Mouse (Mus musculus): ENCODE data around the gene Cc2d2b. TPM values are rescaled to one million over a fixed set of nuclear protein-coding genes. Genes with fewer than 3 reads are reported as not detected.

Gene Cc2d2b
- polyA plus RNA-seq, 1 experiment from 2014 or later = not detected

DNA sequence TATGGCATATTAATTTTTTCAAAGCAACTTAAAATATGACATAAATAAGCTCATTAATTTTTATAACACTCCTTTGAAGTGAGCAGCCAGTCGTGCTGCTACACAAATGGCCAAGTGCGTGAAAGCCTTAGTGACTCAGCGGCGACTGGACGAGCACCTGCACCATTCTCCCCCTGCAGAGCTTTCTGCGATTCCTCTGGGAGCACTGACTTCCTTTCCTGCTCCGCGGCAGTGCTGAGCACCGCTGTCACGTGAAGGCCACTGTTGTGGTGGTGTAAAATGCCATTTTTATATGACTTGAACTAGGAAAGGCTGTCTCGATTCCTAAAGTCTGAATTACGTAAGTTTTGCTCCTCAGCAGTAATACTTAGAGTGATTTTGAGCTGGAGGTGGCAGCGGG is 93.0 kb downstream of the Cc2d2b start:
- Histone ChIP-seq H3K9me3 (no peaks in the 10 kb centered on the region), H3K27me3 (replicated peaks) (no peaks in the 10 kb centered on the region), H3K9ac (no peak overlapping the region), H3K4me2 (no peak overlapping the region), H3K4me1 (no peaks in the 10 kb centered on the region), H3K27ac (no peak overlapping the region), H3K4me3 (no peak overlapping the region), H3K36me3 (replicated peaks) (peaks cover 57% of the 10 kb centered on the region)
- ATAC-seq (replicated peaks) = no peak
- 89% methylated on average over 13 of the region's 13 CpGs for WGBS

GRCm38 (mm10) chr19:40844731-40845130 is 96.2 kb downstream of the Cc2d2b start:
- no peak overlapping the region for H3K9ac ChIP-seq
- H3K4me2 ChIP-seq = no peak overlapping the region
- H3K4me1 ChIP-seq = no peaks in the 10 kb centered on the region
- H3K4me3 ChIP-seq = no peak overlapping the region
- H3K27me3 ChIP-seq (replicated peaks) = no peaks in the 10 kb centered on the region
- H3K36me3 ChIP-seq (replicated peaks) = peaks cover 55% of the 10 kb centered on the region
- ATAC-seq (replicated peaks) = no peak
- WGBS = 85% methylated on average over 13 of the region's 13 CpGs
- H3K27ac ChIP-seq = no peak overlapping the region
- H3K9me3 ChIP-seq = no peaks in the 10 kb centered on the region

GRCm38 (mm10) chr19:40849391-40849790 is 100.8 kb downstream of the Cc2d2b start:
- H3K9me3 ChIP-seq = no peaks in the 10 kb centered on the region
- H3K27me3 ChIP-seq (replicated peaks) = no peaks in the 10 kb centered on the region
- no peak overlapping the region for H3K4me3 ChIP-seq
- WGBS = 78% methylated on average over 12 of the region's 12 CpGs
- no peaks in the 10 kb centered on the region for H3K4me1 ChIP-seq
- peaks cover 44% of the 10 kb centered on the region for H3K36me3 ChIP-seq (replicated peaks)
- ATAC-seq (replicated peaks) = no peak
- no peak overlapping the region for H3K4me2 ChIP-seq
- H3K27ac ChIP-seq = no peak overlapping the region
- no peak overlapping the region for H3K9ac ChIP-seq

DNA sequence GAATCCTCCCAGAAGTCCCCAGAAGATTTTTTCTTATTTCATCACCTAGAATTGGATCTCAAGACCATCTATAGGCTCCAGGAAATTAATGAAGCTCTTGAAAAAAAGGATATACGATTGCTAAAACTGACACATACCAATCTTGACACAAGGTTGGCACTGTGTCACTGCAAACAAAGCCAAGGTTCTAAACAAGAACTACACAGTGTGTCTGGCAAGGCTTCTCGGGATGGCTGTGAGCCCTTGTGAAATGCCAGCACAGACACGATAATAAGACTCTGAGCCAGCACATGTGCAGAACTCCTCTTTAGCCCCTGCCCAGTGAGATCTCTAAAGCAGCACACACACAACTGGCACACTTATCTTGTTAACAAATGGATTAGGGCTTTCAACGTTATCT is 111.0 kb downstream of the Cc2d2b start:
- Histone ChIP-seq H3K4me1 (no peaks in the 10 kb centered on the region), H3K9ac (no peak overlapping the region), H3K4me2 (no peak overlapping the region), H3K36me3 (replicated peaks) (no peaks in the 10 kb centered on the region), H3K9me3 (no peaks in the 10 kb centered on the region), H3K27me3 (replicated peaks) (peaks cover 7% of the 10 kb centered on the region; the same call in 1 of the 2 replicates), H3K4me3 (no peak overlapping the region), H3K27ac (no peak overlapping the region)
- ATAC-seq (replicated peaks) = no peak
- 62% methylated on average over 4 of the region's 4 CpGs for WGBS

DNA sequence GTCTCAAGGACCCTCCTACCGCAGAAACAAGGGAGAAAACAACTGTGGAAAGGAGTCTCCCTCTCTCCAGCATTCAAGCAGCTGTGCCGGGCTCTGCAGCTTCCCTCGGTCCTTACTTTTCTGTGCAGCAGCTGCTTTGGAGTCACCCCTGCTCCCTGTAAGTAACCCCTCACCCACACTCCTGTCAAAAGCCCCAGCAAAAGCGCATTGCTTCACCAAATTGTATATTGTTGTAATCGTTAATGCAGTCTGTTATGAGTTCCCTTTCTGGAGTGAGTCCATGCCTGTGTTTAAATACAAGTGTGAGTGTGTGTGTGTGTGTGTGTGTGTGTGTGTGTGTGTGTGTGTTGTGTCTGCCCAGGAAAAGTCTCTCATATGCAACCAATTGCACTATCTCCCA is 119.7 kb downstream of the Cc2d2b start:
- Histone ChIP-seq H3K4me3 (no peak overlapping the region), H3K27me3 (replicated peaks) (peaks cover 28% of the 10 kb centered on the region), H3K27ac (no peak overlapping the region), H3K9me3 (no peaks in the 10 kb centered on the region), H3K36me3 (replicated peaks) (no peaks in the 10 kb centered on the region), H3K9ac (no peak overlapping the region), H3K4me1 (no peaks in the 10 kb centered on the region), H3K4me2 (no peak overlapping the region)
- 42% methylated on average over 5 of the region's 5 CpGs for WGBS
- no peak for ATAC-seq (replicated peaks)

DNA sequence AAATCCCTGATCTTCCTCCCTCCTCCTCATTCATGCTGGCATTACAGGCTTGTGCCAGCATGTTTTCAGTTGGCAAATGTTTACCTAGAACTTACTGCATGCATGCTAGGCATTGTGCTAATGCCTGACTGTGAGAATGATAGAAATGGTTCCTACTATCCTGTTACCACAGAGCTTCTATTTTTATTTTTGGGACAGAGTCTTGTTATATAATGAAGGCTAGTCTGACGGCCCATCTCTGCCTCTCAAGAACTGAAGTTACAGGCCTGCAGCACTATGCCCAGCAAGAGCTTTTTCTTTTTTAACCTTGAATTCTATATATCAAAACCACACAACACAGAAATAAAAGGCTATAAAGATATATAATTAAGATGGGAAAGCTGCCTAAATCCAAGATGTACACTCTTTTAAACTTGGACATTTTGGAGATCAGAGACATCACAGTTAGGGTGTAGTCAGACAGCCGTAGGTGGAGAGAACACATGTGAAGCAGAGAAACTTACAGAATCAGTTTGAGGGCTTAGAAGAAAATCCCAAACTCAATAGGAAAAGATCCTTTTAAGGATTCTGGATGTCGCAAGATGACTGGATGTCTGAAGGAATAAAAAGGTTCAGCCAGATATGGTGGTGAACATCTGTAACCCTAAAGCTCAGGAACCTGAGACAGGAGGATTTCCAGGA is 121.0 kb downstream of the Cc2d2b start:
- H3K27me3 ChIP-seq (replicated peaks) = peaks cover 27% of the 10 kb centered on the region
- H3K4me3 ChIP-seq = no peak overlapping the region
- no peaks in the 10 kb centered on the region for H3K4me1 ChIP-seq
- no peak for ATAC-seq (replicated peaks)
- H3K9ac ChIP-seq = no peak overlapping the region
- 94% methylated on average over 3 of the region's 3 CpGs for WGBS
- no peak overlapping the region for H3K4me2 ChIP-seq
- H3K36me3 ChIP-seq (replicated peaks) = no peaks in the 10 kb centered on the region
- no peak overlapping the region for H3K27ac ChIP-seq
- H3K9me3 ChIP-seq = no peaks in the 10 kb centered on the region

DNA sequence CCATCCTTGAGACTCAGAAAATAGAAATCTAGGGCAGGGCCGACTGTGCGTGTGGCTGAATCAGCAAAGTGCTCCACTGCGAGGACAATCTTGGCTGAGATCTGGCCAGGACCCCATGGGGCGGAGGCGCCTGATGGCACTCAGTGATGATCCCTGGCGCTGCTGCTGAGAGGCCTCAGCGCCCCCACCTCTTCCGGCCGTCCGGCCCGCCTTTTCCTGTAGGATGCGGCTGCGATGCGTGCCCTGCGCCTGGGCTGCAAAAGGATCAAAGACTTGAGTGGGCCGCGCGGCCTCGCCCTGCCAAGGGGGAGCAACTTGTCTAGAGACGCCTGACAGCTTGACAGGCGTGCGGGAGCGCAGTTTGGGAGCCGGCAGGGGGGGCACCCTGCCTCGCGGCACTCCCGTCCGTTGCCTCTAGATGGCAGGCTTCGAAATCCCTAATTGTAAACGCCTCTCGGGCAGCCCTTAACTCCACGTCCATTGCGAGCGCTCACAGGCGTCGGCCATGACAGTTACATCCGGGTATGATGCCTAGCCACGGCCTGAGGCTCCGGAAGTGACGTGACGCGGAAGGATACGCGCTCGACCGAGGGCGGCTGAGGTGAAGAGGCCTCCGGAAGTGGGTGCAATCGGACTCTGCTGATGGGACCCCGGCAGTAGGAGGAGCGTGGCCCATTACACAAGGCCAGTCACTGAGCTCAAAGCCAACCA is 124.6 kb downstream of the Cc2d2b start:
- peak overlapping the region; percentile 65 for H3K4me3 ChIP-seq
- no peaks in the 10 kb centered on the region for H3K9me3 ChIP-seq
- H3K27me3 ChIP-seq (replicated peaks) = peaks cover 46% of the 10 kb centered on the region
- peak overlapping the region; percentile 68 for H3K4me2 ChIP-seq
- peak overlapping the region; percentile 54 for H3K9ac ChIP-seq
- H3K36me3 ChIP-seq (replicated peaks) = no peaks in the 10 kb centered on the region
- H3K27ac ChIP-seq = peak overlapping the region; percentile 94
- 1% methylated on average over 51 of the region's 51 CpGs for WGBS
- ATAC-seq (replicated peaks) = peak; percentile 99
- no peaks in the 10 kb centered on the region for H3K4me1 ChIP-seq

Other genes starting within 250 kb of the Cc2d2b start
- 93.9 and 94.3 TPM in 2 replicates for gene Sorbs1, start 235.0 kb upstream of the Cc2d2b start, polyA plus RNA-seq (2015; fragmentation: Nextera tagmentation; extraction: Ambion mirVana)
- 60.5 and 63.8 TPM in 2 replicates for gene Aldh18a1, start 160.3 kb upstream of the Cc2d2b start, polyA plus RNA-seq (2015; fragmentation: Nextera tagmentation; extraction: Ambion mirVana)
- 15.5 and 15.6 TPM in 2 replicates for gene Tctn3, start 136.5 kb upstream of the Cc2d2b start, polyA plus RNA-seq (2015; fragmentation: Nextera tagmentation; extraction: Ambion mirVana)
- 8.8 and 9.5 TPM in 2 replicates for gene Entpd1, start 136.4 kb upstream of the Cc2d2b start, polyA plus RNA-seq (2015; fragmentation: Nextera tagmentation; extraction: Ambion mirVana)
- gene Ccnj, start 82.5 kb downstream of the Cc2d2b start, polyA plus RNA-seq (2015; fragmentation: Nextera tagmentation; extraction: Ambion mirVana) = 20.8 and 21.2 TPM in 2 replicates
- 4.6 and 5.3 TPM in 2 replicates for gene Zfp518a, start 146.0 kb downstream of the Cc2d2b start, polyA plus RNA-seq (2015; fragmentation: Nextera tagmentation; extraction: Ambion mirVana)
- gene Blnk, start 245.8 kb downstream of the Cc2d2b start, polyA plus RNA-seq (2015; fragmentation: Nextera tagmentation; extraction: Ambion mirVana) = 0.56 and 0.61 TPM in 2 replicates

Data from midbrain, embryonic 15.5 days (tissue).